22 mouse cellular contexts compared by ENCODE assay signal in the genomic region with DNA sequence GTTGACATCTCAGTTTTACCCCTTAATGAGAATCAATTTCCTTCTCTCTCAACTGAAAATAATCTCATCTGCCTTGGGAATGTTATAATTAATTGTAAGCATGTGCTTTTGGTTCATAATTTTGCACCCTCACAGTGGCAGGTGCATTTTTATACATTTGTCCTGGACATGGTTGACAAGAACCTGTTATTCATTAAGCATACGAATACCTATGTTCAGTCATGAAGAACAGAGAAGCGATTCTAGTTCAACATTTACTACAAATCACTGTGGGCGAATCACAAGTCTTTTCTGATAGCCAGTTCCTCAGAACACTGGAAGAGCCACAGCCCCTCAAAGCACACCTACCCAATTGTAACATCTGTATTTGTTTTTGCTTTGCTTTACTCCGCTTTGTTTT.
"Had no signal": no experiment of that assay in that cellular context is flagged by ENCODE, and none has a peak within 500 bp of the region (broad histone marks: within the 10 kb centered on the region; RNA-seq: fewer than 3 reads in every experiment).

No protein-coding gene starts in this region.

- H3K9me3 ChIP-seq: limb, embryonic 10.5 days; limb, embryonic 13.5 days; liver, embryonic 12.5 days; liver, embryonic 15.5 days; lung, embryonic 15.5 days; megakaryocyte, embryonic 14.5 days; midbrain, embryonic 10.5 days; midbrain, embryonic 15.5 days; neural tube, embryonic 12.5 days; neural tube, embryonic 15.5 days had no signal

- H3K27me3 ChIP-seq: limb, embryonic 13.5 days; liver, embryonic 12.5 days; liver, embryonic 15.5 days; lung, embryonic 15.5 days; megakaryocyte, embryonic 14.5 days; midbrain, embryonic 15.5 days; neural tube, embryonic 12.5 days; neural tube, embryonic 15.5 days had no signal

- ATAC-seq: intestine, postnatal 0 days; liver, embryonic 12.5 days; midbrain, embryonic 15.5 days had no signal

- H3K4me1 ChIP-seq: limb, embryonic 10.5 days; limb, embryonic 13.5 days; liver, embryonic 12.5 days; liver, embryonic 15.5 days; lung, embryonic 15.5 days; megakaryocyte, embryonic 14.5 days; midbrain, embryonic 10.5 days; midbrain, embryonic 15.5 days; neural tube, embryonic 12.5 days; neural tube, embryonic 15.5 days had no signal

- H3K4me2 ChIP-seq: limb, embryonic 13.5 days; liver, embryonic 12.5 days; liver, embryonic 15.5 days; lung, embryonic 15.5 days; midbrain, embryonic 15.5 days; neural tube, embryonic 12.5 days; neural tube, embryonic 15.5 days had no signal

- DNase-seq: layer of hippocampus, adult 9-11 months; liver; lung, adult 18-20 months; lung, postnatal 10 days; lung, postnatal 36 days; right cerebral cortex, adult 18-20 months; right cerebral cortex, postnatal 14 days; right cerebral cortex, postnatal 4 days; thymus, postnatal 25 days had no signal

- H3K4me3 ChIP-seq: layer of hippocampus, adult 2 months; limb, embryonic 10.5 days; limb, embryonic 13.5 days; liver, embryonic 12.5 days; liver, embryonic 15.5 days; lung, embryonic 15.5 days; megakaryocyte, embryonic 14.5 days; midbrain, embryonic 10.5 days; midbrain, embryonic 15.5 days; neural tube, embryonic 12.5 days; neural tube, embryonic 15.5 days had no signal

- H3K27ac ChIP-seq: layer of hippocampus, adult 2 months; limb, embryonic 10.5 days; limb, embryonic 13.5 days; liver, embryonic 12.5 days; liver, embryonic 15.5 days; lung, embryonic 15.5 days; midbrain, embryonic 10.5 days; midbrain, embryonic 15.5 days; neural tube, embryonic 12.5 days; neural tube, embryonic 15.5 days; stomach, postnatal 0 days had no signal

- H3K36me3 ChIP-seq: limb, embryonic 10.5 days; limb, embryonic 13.5 days; liver, embryonic 12.5 days; liver, embryonic 15.5 days; lung, embryonic 15.5 days; midbrain, embryonic 10.5 days; midbrain, embryonic 15.5 days; neural tube, embryonic 12.5 days; neural tube, embryonic 15.5 days had no signal

- H3K9ac ChIP-seq: limb, embryonic 13.5 days; liver, embryonic 12.5 days; liver, embryonic 15.5 days; lung, embryonic 15.5 days; midbrain, embryonic 15.5 days; neural tube, embryonic 12.5 days; neural tube, embryonic 15.5 days had no signal
